Mouse (Mus musculus): ENCODE results near the gene Cpeb4.

DNA sequence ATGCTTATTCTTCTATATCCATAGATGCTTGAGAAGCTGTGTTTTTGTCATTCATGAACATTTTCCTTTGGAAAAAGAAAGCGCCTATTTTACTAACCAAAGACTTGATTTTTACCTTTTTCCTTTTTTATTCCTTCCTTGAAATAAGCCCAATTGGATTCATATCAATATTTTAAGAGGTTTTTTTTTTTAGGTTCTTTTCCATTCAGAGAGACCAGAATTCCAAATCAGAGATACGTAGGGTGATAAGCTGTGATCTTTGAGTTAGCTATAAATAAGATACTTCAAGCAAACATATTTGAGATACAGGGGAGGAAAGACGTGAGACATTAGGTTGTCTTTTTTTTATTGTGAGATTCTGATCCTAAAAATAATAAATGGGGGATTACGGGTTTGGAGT lies at the start of gene Cpeb4:
- TF ChIP-seq POLR2A (IDR thresholded peaks at IDR 0.05; ENCODE audit: low read depth, low read length) (no peak), CTCF (IDR thresholded peaks at IDR 0.05; ENCODE audit: extremely low read depth, insufficient read length, insufficient replicate concordance, low read depth, low read length) (no peak)
